Mouse (Mus musculus): ENCODE results near the gene Mageh1. TPM values are rescaled to one million over a fixed set of nuclear protein-coding genes. Genes with fewer than 3 reads are reported as not detected.

Gene Mageh1
- under 1 TPM in 1 of 2 experiments, not detected in 1; 0.27 TPM for polyA plus RNA-seq (2012; fragmentation: generic; extraction: Trizol)

DNA sequence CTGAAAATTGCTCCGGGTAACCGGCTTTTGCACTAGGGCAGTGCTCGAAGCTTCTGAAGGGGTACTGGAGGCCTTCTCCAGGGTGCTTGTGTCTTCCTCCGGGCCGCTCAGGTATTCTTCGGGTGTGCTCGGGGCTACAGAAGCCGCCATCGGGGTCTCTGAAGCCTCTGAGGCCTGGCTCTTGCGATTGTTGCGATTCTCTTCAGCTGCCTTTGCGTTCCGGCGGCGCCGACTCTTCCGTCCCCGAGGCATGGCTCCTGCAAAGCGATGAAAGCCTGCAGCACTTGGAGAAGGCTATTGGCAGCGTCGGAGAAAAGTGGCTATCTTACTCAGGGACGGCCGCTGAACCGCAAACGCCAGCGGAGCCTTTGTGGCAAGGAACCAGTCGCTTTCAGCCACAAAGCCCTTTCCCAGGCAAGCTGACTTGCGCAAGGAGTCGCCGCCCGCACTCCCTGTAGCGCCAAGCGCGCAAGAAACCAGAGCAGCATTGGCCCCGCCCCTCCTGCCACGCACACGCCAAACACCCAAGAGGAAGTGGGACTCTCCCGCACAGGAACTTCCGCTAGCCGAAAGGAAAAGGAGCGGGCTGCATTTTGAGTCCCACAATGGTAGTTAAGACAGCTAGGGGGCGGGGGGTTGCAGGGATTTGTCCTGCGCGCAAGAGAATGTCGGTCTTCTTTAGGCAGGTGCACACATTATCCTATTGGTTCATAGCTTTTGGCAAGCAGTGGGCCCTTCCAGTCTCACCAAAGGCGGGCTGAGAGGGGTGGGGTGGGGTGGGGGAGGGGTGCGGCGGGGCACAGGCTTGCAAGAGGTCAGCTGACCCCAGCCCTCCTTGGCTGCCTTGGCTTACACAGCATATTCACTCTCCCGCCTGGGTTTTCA, at the start of gene Mageh1:
Gene Mageh1 (minus strand): TSS at position 489 of the 885 bp plus-strand sequence.

DNA sequence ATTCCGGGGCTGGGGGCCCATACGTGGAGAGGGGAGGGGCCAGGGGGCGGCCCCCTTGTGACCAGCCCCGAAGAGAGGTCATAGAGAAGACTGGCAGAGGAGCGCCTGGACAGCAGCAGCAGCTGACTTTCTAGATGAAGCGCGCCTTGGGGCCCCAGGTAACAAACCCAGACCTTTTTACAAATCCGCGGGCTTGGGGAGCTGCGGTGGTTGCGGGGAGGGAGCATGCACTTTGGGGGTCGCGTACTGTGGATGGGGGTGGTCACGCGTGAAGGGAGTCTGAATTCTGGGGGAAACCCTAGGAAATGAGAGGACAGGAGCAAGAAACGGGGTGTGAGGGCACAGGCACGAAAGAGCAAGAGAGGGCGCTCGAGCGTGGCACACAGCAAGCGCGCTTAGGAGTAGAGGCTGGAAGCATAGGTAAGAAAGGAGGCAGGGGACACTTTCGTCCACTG, 31.0 kb downstream of the Mageh1 start, which contains the start of gene Usp51:
Gene Usp51 (plus strand): TSS at position 83 of the 455 bp plus-strand sequence.

Other genes starting within 250 kb of the Mageh1 start
- not detected for gene Usp51, start 31.1 kb downstream of the Mageh1 start, polyA plus RNA-seq (2012; fragmentation: generic; extraction: Trizol)
- not detected for gene Foxr2, start 81.2 kb upstream of the Mageh1 start, polyA plus RNA-seq (2012; fragmentation: generic; extraction: Trizol)
- 1 to 10 TPM in 1 of 2 experiments, under 1 TPM in 1; 0.95 to 6.5 TPM for gene Rragb, start 102.4 kb upstream of the Mageh1 start, polyA plus RNA-seq (2012; fragmentation: generic; extraction: Trizol)
- under 1 TPM; 0.05 to 0.48 TPM for gene Klf8, start 199.9 kb upstream of the Mageh1 start, polyA plus RNA-seq (2012; fragmentation: generic; extraction: Trizol)